Mouse (Mus musculus) spleen, adult 2 months (tissue): ENCODE data around the gene Ice1.

Source experiments
- CTCF ChIP-seq: fragments of 200-500 bp; IDR thresholded peaks from 2 replicates; pipeline ENCODE4 v1.5.1; 2011; ENCODE audit warnings: mild to moderate bottlenecking, inconsistent platforms; ENCODE audit not compliant: insufficient read depth, insufficient read length, insufficient replicate concordance; ENCODE audit errors: extremely low read depth
- POLR2A ChIP-seq: fragments of 200-500 bp; IDR thresholded peaks from 2 replicates; pipeline ENCODE4 v1.6.1; 2011; ENCODE audit warnings: low read depth, low read length, inconsistent platforms

- TF ChIP-seq CTCF = no peak
- no peak for TF ChIP-seq POLR2A
Measured at GRCm38 (mm10) chr13:70645968-70646505, 8.6 kb upstream of the Ice1 start.
